ENCODE assay signal across 25 mouse cellular contexts in the genomic region with DNA sequence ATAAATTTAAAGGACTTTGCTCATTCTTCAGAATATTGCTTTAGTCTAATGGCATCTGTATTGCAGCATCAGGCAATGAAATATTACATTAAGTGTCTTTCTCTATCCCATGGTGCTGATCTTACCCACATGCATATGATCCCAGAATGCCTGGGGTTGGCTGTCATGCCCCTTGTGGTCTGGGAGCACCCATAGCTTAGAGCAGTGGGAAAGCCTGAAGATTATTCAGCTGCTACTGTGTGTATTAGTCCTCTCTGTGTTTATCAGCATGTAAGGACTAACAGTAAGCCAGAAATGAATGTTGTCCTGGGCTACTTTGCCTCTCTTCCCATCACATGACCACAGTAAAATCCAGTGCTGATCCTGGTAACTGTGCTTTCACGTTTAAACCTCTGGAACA.
"Had no signal": no experiment of that assay in that cellular context is flagged by ENCODE, and none has a peak within 500 bp of the region (broad histone marks: within the 10 kb centered on the region; RNA-seq: fewer than 3 reads in every experiment).

No protein-coding gene starts in this region.

- H3K27me3 ChIP-seq: heart, embryonic 13.5 days; heart, embryonic 15.5 days; hindbrain, embryonic 13.5 days; hindbrain, embryonic 15.5 days; kidney, embryonic 15.5 days; limb, embryonic 15.5 days; liver, embryonic 12.5 days had no signal

- H3K4me3 ChIP-seq: gastrocnemius, adult 2 months; heart, adult 2 months; heart, embryonic 13.5 days; heart, embryonic 15.5 days; hindbrain, embryonic 13.5 days; hindbrain, embryonic 15.5 days; kidney, embryonic 15.5 days; limb, embryonic 13.5 days; limb, embryonic 15.5 days; liver, embryonic 12.5 days had no signal

- H3K9me3 ChIP-seq: heart, embryonic 13.5 days; heart, embryonic 15.5 days; hindbrain, embryonic 13.5 days; hindbrain, embryonic 15.5 days; kidney, embryonic 15.5 days; limb, embryonic 13.5 days; limb, embryonic 15.5 days; liver, embryonic 12.5 days had no signal

- DNase-seq: gastrocnemius, adult 2 months; gastrocnemius, postnatal 10 days; gastrocnemius, postnatal 25 days; heart, adult 2 months; heart, postnatal 14 days; kidney, adult 11 months; kidney, adult 2 months; kidney, adult 9 months; kidney, postnatal 14 days; kidney, postnatal 36 days; layer of hippocampus, adult 9-11 months; layer of hippocampus, postnatal 36 days; left cerebral cortex, postnatal 4 days had no signal

- H3K4me1 ChIP-seq: hindbrain, embryonic 15.5 days; kidney, embryonic 15.5 days; liver, embryonic 12.5 days had no signal

- H3K9ac ChIP-seq: heart, embryonic 13.5 days; heart, embryonic 15.5 days; hindbrain, embryonic 13.5 days; hindbrain, embryonic 15.5 days; kidney, embryonic 15.5 days; limb, embryonic 13.5 days; limb, embryonic 15.5 days; liver, embryonic 12.5 days; liver, embryonic 14.5 days had no signal

- H3K36me3 ChIP-seq: heart, embryonic 13.5 days; heart, embryonic 15.5 days; kidney, embryonic 15.5 days; limb, embryonic 13.5 days; limb, embryonic 15.5 days; liver, embryonic 12.5 days had no signal

- H3K27ac ChIP-seq: gastrocnemius, adult 2 months; heart, adult 2 months; heart, embryonic 13.5 days; heart, embryonic 15.5 days; hindbrain, embryonic 13.5 days; hindbrain, embryonic 15.5 days; hindbrain, postnatal 0 days; kidney, embryonic 15.5 days; kidney, postnatal 0 days; limb, embryonic 13.5 days; limb, embryonic 15.5 days; liver, embryonic 12.5 days; liver, embryonic 14.5 days had no signal

- ATAC-seq: hindbrain, postnatal 0 days; liver, embryonic 12.5 days had no signal

- H3K4me2 ChIP-seq: heart, embryonic 11.5 days; heart, embryonic 13.5 days; heart, embryonic 15.5 days; hindbrain, embryonic 13.5 days; hindbrain, embryonic 15.5 days; kidney, embryonic 15.5 days; limb, embryonic 13.5 days; limb, embryonic 15.5 days; liver, embryonic 12.5 days had no signal
